8 mouse cellular contexts compared by ENCODE assay signal in the genomic region with DNA sequence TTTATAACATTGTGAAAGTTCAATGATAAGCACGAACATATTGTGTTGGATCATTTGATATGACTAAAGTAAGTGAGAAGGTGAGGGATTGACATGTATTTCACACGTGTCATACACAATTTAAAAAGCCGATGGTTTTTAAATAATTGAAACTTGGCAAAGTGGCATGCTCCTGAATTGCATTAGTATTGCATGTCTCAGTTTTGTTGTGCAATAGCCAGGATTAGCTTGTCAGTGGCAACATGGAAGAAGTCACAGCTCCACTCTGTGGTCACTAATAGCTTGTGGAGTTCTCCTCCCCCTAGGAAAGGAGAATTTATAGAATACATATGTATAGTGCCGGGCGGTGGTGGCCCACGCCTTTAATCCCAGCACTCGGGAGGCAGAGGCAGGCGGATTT. TPM values are rescaled to one million over a fixed set of nuclear protein-coding genes. Genes with fewer than 3 reads are reported as not detected.
DNase-seq lines count a peak whose midpoint lies in the region; ATAC-seq and TF ChIP-seq lines count a peak whose summit lies in the region.

No protein-coding gene starts in this region.

- no peaks in the 10 kb centered on the region for H3K27me3 ChIP-seq in erythroblast, embryonic 14.5 days (ENCODE audit: control insufficient read depth)
- H3K27me3 ChIP-seq in neural tube, embryonic 11.5 days (ENCODE audit: control insufficient read depth, insufficient read depth, low read length) = no peaks in the 10 kb centered on the region
- H3K27me3 ChIP-seq in liver, embryonic 13.5 days = no peaks in the 10 kb centered on the region
- no peaks in the 10 kb centered on the region for H3K27me3 ChIP-seq in stomach, postnatal 0 days (ENCODE audit: control insufficient read depth, insufficient read depth, low read length)

- H3K9me3 ChIP-seq in erythroblast, embryonic 14.5 days (ENCODE audit: control insufficient read depth, low read length) = no peaks in the 10 kb centered on the region
- H3K9me3 ChIP-seq in neural tube, embryonic 11.5 days (ENCODE audit: control insufficient read depth, low read length) = no peaks in the 10 kb centered on the region
- H3K9me3 ChIP-seq in liver, embryonic 13.5 days (replicated peaks) = no peaks in the 10 kb centered on the region
- H3K9me3 ChIP-seq in stomach, postnatal 0 days (ENCODE audit: control insufficient read depth, low read length) = no peaks in the 10 kb centered on the region

- no peak for ATAC-seq in erythroblast, adult 5-6 weeks (replicated peaks; ENCODE audit: low FRiP score, poor library complexity, severe bottlenecking)
- ATAC-seq in neural tube, embryonic 11.5 days (ENCODE audit: insufficient read depth, low FRiP score, low TSS enrichment) = no peak
- ATAC-seq in liver, embryonic 13.5 days (ENCODE audit: low read depth) = no peak
- ATAC-seq in stomach, postnatal 0 days (ENCODE audit: low FRiP score, low TSS enrichment) = no peak

- H3K9ac ChIP-seq in neural tube, embryonic 11.5 days (ENCODE audit: low read length) = no peak overlapping the region
- H3K9ac ChIP-seq in liver, embryonic 13.5 days = peak overlapping the region; percentile 98; the same call in 1 of the 2 replicates
- H3K9ac ChIP-seq in stomach, postnatal 0 days (ENCODE audit: low read length) = no peak overlapping the region

- DNase-seq in neural tube, embryonic 11.5 days (ENCODE audit: low spot score) = no peak
- no peak for DNase-seq in neural tube, embryonic 10.5 days (ENCODE audit: extremely low spot score, low spot score)
- no peak for DNase-seq in liver, embryonic 13.5 days
- DNase-seq in stomach, postnatal 0 days (ENCODE audit: low spot score) = no peak
- no peak for DNase-seq in urinary bladder, postnatal 36 days (ENCODE audit: low spot score in 2 of 2)
- no peak for DNase-seq in thymus, postnatal 4 days

- no peak for TF ChIP-seq EP300 in stomach, postnatal 0 days (optimal IDR thresholded peaks at IDR 0.05)

- peak overlapping the region; percentile 53 for H3K4me2 ChIP-seq in neural tube, embryonic 11.5 days (ENCODE audit: low read depth)
- H3K4me2 ChIP-seq in liver, embryonic 13.5 days = peak overlapping the region; percentile 88
- peak overlapping the region; percentile 97 for H3K4me2 ChIP-seq in stomach, postnatal 0 days (replicated peaks; ENCODE audit: low read depth)

- H3K4me1 ChIP-seq in erythroblast, embryonic 14.5 days (ENCODE audit: control insufficient read depth) = peaks cover 22% of the 10 kb centered on the region
- H3K4me1 ChIP-seq in neural tube, embryonic 11.5 days (ENCODE audit: control insufficient read depth, insufficient read depth, low read length) = peaks cover 3% of the 10 kb centered on the region; the same call in 1 of the 2 replicates
- H3K4me1 ChIP-seq in liver, embryonic 13.5 days (replicated peaks) = peaks cover 22% of the 10 kb centered on the region
- no peaks in the 10 kb centered on the region for H3K4me1 ChIP-seq in stomach, postnatal 0 days (replicated peaks; ENCODE audit: control insufficient read depth, insufficient read depth)

- WGBS in neural tube, embryonic 11.5 days = 84% methylated on average over 8 of the region's 8 CpGs
- WGBS in liver, embryonic 13.5 days (ENCODE audit: insufficient replicate concordance) = 63% methylated on average over 8 of the region's 8 CpGs
- 74% methylated on average over 8 of the region's 8 CpGs for WGBS in stomach, postnatal 0 days

- peak; percentile 49 for TF ChIP-seq CTCF in stomach, postnatal 0 days (IDR thresholded peaks at IDR 0.05; ENCODE audit: low read depth)

- peak overlapping the region; percentile 77 for H3K4me3 ChIP-seq in erythroblast, embryonic 14.5 days (replicated peaks)
- peak overlapping the region; percentile 79; the same call in 1 of the 2 replicates for H3K4me3 ChIP-seq in neural tube, embryonic 11.5 days (ENCODE audit: low read depth, low read length)
- H3K4me3 ChIP-seq in liver, embryonic 13.5 days (replicated peaks) = peak overlapping the region; percentile 91
- no peak overlapping the region for H3K4me3 ChIP-seq in stomach, postnatal 0 days (ENCODE audit: low read depth, low read length)

- no peak overlapping the region for H3K27ac ChIP-seq in neural tube, embryonic 11.5 days (ENCODE audit: low read depth, low read length)
- H3K27ac ChIP-seq in liver, embryonic 13.5 days = no peak overlapping the region
- no peak overlapping the region for H3K27ac ChIP-seq in stomach, postnatal 0 days (replicated peaks)

- peaks cover 17% of the 10 kb centered on the region for H3K36me3 ChIP-seq in erythroblast, embryonic 14.5 days (ENCODE audit: control insufficient read depth)
- no peaks in the 10 kb centered on the region for H3K36me3 ChIP-seq in neural tube, embryonic 11.5 days (ENCODE audit: control insufficient read depth, insufficient read depth, low read length)
- H3K36me3 ChIP-seq in liver, embryonic 13.5 days = peaks cover 13% of the 10 kb centered on the region
- H3K36me3 ChIP-seq in stomach, postnatal 0 days (ENCODE audit: control insufficient read depth, insufficient read depth, low read length) = no peaks in the 10 kb centered on the region

RNA-seq across cellular contexts. Expression of a gene that starts 0.6 kb away (rescaled TPM):
- polyA plus RNA-seq in erythroblast, embryonic 14.5 days (2012) = 0.16 and 0.44 TPM in 2 replicates
- total RNA-seq in erythroblast, adult 5-6 weeks (2015; ENCODE audit: low replicate concordance) = 1.3 and 3.1 TPM in 2 replicates
- total RNA-seq in erythroblast, adult 5-6 weeks (2017; ENCODE audit: low replicate concordance) = 10.5 and 12.9 TPM in 2 replicates
- polyA plus RNA-seq in neural tube, embryonic 11.5 days (2014; fragmentation: Nextera tagmentation; extraction: Ambion mirVana) = 21.9 and 22.7 TPM in 2 replicates
- polyA plus RNA-seq in liver, embryonic 13.5 days (2015; fragmentation: Nextera tagmentation; extraction: Ambion mirVana) = 18.4 and 20.7 TPM in 2 replicates
- 13.0 and 13.6 TPM in 2 replicates for polyA plus RNA-seq in stomach, postnatal 0 days (2015; fragmentation: Nextera tagmentation; extraction: Ambion mirVana)

RNA-seq across cellular contexts. Expression of a gene that starts 22.9 kb away (rescaled TPM):
- polyA plus RNA-seq in erythroblast, embryonic 14.5 days (2012) = 1.7 and 2.3 TPM in 2 replicates
- total RNA-seq in erythroblast, adult 5-6 weeks (2015; ENCODE audit: low replicate concordance) = 15.8 and 24.9 TPM in 2 replicates
- total RNA-seq in erythroblast, adult 5-6 weeks (2017; ENCODE audit: low replicate concordance) = 26.3 and 36.8 TPM in 2 replicates
- polyA plus RNA-seq in neural tube, embryonic 11.5 days (2014; fragmentation: Nextera tagmentation; extraction: Ambion mirVana) = 168 and 172 TPM in 2 replicates
- polyA plus RNA-seq in liver, embryonic 13.5 days (2015; fragmentation: Nextera tagmentation; extraction: Ambion mirVana) = 172 and 176 TPM in 2 replicates
- polyA plus RNA-seq in stomach, postnatal 0 days (2015; fragmentation: Nextera tagmentation; extraction: Ambion mirVana) = 185 and 186 TPM in 2 replicates

RNA-seq across cellular contexts. Expression of a gene that starts 23.0 kb away (rescaled TPM):
- polyA plus RNA-seq in erythroblast, embryonic 14.5 days (2012) = 1.5 and 2.1 TPM in 2 replicates
- total RNA-seq in erythroblast, adult 5-6 weeks (2015; ENCODE audit: low replicate concordance) = 9.0 and 34.6 TPM in 2 replicates
- 10.7 and 25.5 TPM in 2 replicates for total RNA-seq in erythroblast, adult 5-6 weeks (2017; ENCODE audit: low replicate concordance)
- 19.8 and 24.0 TPM in 2 replicates for polyA plus RNA-seq in neural tube, embryonic 11.5 days (2014; fragmentation: Nextera tagmentation; extraction: Ambion mirVana)
- polyA plus RNA-seq in liver, embryonic 13.5 days (2015; fragmentation: Nextera tagmentation; extraction: Ambion mirVana) = 14.1 and 16.5 TPM in 2 replicates
- polyA plus RNA-seq in stomach, postnatal 0 days (2015; fragmentation: Nextera tagmentation; extraction: Ambion mirVana) = 5.4 and 6.3 TPM in 2 replicates

RNA-seq across cellular contexts. Expression of a gene that starts 24.1 kb away (rescaled TPM):
- polyA plus RNA-seq in erythroblast, embryonic 14.5 days (2012) = not detected in 2 replicates
- total RNA-seq in erythroblast, adult 5-6 weeks (2015; ENCODE audit: low replicate concordance) = 0.58 TPM in 1 of 2 replicates, not detected in the other
- total RNA-seq in erythroblast, adult 5-6 weeks (2017; ENCODE audit: low replicate concordance) = 0.56 and 1.0 TPM in 2 replicates
- 1.2 and 1.9 TPM in 2 replicates for polyA plus RNA-seq in neural tube, embryonic 11.5 days (2014; fragmentation: Nextera tagmentation; extraction: Ambion mirVana)
- 1.3 and 1.6 TPM in 2 replicates for polyA plus RNA-seq in liver, embryonic 13.5 days (2015; fragmentation: Nextera tagmentation; extraction: Ambion mirVana)
- polyA plus RNA-seq in stomach, postnatal 0 days (2015; fragmentation: Nextera tagmentation; extraction: Ambion mirVana) = 6.4 and 6.7 TPM in 2 replicates

Comparison
In these comparisons a context has a peak if more than half of its experiments do, and no peak if none do; other contexts are left out.
1. RNA of a gene that starts 22.9 kb away (polyA plus RNA-seq): 185 to 186 TPM in stomach, postnatal 0 days, 172 to 176 TPM in liver, embryonic 13.5 days and 168 to 172 TPM in neural tube, embryonic 11.5 days; 1.7 to 2.3 TPM in erythroblast, embryonic 14.5 days; every median in the first group is over 10 times any median in the second.
2. Peak in every context shown above with its lines, with median percentiles within 50 percentile points of each other: H3K4me2 ChIP-seq.